Mouse (Mus musculus) mouse trophoblast stem cell (cell line): ENCODE measurements around the gene Kif5c.

Experiments used
- in situ Hi-C, 2 experiments: fragments of 300-500 bp; cut with MseI, MboI; formaldehyde crosslinking; loops; 2 replicates in 1 of 2; 3 replicates in 1 of 2; pipeline ENCODE4 v1.15.1; 2025

Gene Kif5c

DNA sequence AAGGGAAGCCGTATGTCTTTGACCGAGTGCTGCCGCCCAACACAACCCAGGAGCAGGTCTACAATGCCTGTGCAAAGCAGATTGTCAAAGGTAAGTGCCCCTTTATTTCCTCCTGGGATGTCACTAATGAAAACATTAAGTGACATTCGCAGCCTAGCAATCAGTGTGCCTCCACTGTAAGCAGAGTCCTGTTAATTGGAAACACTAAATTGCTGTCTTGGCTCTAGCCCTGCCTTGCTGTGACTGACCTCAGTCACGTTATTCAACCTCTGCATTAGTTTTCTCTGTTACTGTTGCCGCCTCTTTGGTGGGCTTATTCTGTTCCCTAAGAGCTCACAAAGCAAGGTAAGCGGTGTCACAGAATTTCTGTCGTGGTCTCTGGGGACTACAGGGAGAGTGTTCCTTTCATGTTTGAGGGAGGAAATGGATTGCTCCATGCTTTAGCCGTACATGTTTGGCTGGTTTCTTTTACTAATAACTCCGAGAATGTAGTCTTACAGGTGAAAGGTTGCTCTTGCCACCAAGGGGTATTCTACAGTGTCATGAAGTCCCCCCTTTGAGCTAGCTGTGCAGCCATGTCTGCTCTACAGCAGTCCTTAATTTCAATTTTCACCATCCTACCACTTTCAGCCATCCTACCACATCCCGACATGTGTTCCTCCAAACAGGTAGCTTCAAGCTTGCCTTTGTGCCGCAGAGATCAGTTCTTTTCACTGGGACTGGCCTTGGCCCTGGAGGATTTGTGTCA, 52.8 kb downstream of the Kif5c start:
- in situ Hi-C loops, result no loop called here

DNA sequence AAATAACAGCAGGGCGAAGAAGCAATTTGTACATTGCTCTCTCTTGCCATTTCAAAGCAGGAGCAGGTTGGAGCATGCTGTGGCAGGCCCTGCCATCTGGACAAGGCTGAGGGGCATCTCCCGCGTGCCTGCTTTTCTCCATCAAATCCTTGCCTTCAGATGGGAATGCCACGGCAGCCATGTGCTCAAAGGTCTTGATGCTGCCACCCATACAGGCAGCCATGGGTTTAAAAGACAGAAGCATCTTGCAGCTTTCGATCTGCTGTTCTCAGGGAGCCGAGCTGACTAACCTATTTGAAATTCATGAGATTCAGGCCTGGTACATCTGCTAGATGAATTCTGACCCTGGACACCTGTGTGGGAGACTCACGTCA, 53.4 kb downstream of the Kif5c start:
- in situ Hi-C loops, result no loop called here

DNA sequence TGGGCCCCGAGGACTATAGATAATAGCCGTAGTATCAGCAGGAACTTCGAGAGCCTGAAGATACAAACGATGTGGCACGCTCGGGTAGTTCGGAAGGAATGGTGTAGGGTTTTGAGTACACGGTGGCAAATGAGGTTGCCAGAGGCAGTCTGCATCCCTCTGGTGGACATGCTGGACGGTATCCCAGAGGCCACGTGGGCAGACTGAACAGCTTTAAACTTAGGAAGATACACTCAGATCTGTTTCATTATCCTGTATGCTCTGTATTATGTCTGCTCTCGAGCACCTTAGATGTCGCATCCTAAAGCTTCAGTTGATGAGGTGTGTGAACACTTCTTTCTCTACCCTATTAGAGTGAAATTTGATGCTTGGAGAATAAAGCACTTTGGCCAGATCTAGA, 56.9 kb downstream of the Kif5c start:
- in situ Hi-C loops, result no loop called here

- in situ Hi-C loops, result no loop called here
Measured at GRCm38 (mm10) chr2:49678386-49678785, 59.3 kb downstream of the Kif5c start.

- in situ Hi-C loops, result no loop called here
Measured at GRCm38 (mm10) chr2:49679135-49679964, 60.3 kb downstream of the Kif5c start.

DNA sequence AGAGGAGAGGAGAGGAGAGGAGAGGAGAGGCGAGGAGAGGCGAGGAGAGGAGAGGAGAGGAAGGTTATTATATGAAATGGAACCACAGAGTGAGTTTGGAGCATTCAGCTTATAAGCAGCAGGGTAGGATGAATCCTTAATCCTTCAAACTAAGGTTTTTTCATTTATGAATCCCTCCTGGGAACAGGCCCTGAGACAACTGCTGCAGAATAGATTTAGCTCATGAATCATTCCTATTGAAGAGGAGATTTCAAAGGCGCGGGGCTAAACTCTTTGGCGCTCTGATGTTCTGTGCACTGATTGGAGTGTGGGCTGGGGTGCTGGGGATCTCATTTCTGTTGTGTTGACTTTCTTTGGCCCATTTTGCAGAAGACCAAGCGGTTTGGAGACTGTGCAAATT, 63.7 kb downstream of the Kif5c start:
- in situ Hi-C loops, result no loop called here

GRCm38 (mm10) chr2:49684808-49685207, 65.7 kb downstream of the Kif5c start:
- in situ Hi-C loops, result no loop called here

- in situ Hi-C loops, result no loop called here
Measured at GRCm38 (mm10) chr2:49690421-49690826, 71.3 kb downstream of the Kif5c start.

- in situ Hi-C loops, result no loop called here
Measured at GRCm38 (mm10) chr2:49691441-49691840, 72.3 kb downstream of the Kif5c start.

- in situ Hi-C loops, result no loop called here
Measured at GRCm38 (mm10) chr2:49694727-49695126, 75.6 kb downstream of the Kif5c start.

- in situ Hi-C loops, result no loop called here
Measured at GRCm38 (mm10) chr2:49695461-49695860, 76.4 kb downstream of the Kif5c start.

DNA sequence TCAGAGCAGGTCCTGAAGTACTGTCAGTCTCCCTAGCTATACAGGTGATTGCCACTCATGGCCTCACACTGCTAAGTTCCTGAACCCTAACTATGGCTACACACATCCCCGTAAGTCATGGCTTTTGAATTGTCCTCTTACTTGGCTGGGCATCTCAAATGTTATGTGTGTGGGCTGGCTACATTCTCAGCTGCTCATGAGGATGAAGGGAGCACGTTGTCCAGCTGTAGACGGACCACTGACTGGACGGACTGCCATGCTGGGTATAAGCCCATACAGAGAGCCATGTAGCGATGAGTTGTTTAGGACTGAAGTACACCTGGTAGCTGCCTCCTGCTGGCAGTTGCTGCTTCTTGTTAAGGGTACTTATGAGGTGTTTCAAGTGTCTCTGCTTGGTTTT, 79.8 kb downstream of the Kif5c start:
- in situ Hi-C loops, result no loop called here

DNA sequence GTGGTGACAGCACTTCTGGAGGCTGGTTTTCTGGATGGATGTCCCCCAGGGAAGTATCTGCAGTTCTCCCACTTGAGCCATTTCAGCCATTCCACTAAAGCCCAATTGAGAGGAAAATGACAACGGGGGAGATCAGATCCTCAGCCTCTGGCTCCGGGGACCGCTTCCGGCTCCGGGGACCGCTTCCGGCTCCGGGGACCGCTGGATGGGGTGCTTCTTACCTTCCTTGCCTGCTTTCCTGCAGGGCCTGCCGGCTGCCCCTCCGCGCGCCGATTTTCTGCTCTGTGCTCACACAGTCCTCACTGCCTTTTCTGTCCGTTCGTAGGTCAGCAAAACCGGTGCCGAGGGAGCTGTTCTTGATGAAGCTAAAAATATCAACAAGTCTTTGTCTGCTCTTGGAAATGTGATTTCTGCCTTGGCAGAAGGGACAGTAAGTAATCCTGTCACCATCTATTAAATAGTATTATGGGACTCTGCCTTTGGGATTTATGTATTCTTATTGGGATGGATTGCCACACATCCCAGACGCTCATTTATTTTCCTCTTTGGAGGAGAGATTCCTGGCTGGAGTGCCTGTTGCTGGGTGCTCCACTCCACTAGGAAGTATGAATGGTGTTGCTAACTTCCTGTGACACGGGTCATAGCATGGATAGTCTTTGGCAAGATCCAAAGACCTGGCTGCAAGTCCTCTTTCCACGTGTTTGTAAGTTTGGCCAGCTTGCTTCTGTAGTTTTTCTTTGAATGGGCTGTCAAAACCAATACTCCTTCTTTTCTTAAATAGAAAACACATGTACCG, 81.3 kb downstream of the Kif5c start:
- in situ Hi-C loops, result no loop called here

- in situ Hi-C loops, result no loop called here
Measured at GRCm38 (mm10) chr2:49710223-49710622, 91.1 kb downstream of the Kif5c start.

- in situ Hi-C loops, result no loop called here
Measured at GRCm38 (mm10) chr2:49711693-49712092, 92.6 kb downstream of the Kif5c start.

GRCm38 (mm10) chr2:49712336-49712887, 93.3 kb downstream of the Kif5c start:
- in situ Hi-C loops, result no loop called here

DNA sequence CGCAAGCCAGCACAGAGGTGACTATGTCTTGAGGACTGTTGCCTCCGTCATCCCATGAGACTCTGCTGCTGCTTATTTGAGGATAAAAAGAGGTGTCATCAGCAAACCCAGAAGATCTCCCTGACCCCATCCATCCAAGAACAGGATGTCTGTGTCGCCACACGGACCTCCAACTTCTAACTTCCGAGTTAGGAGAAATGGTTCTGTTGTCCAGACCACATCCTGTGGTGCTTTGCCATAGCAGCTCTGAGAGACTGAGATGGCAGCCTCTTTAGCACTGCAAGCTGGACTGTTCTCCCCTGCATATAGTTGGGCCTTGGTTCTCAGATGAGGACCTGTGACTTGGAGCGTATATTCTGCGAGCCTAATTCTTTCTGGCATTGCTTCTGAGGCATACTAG, 97.4 kb downstream of the Kif5c start:
- in situ Hi-C loops, result no loop called here

DNA sequence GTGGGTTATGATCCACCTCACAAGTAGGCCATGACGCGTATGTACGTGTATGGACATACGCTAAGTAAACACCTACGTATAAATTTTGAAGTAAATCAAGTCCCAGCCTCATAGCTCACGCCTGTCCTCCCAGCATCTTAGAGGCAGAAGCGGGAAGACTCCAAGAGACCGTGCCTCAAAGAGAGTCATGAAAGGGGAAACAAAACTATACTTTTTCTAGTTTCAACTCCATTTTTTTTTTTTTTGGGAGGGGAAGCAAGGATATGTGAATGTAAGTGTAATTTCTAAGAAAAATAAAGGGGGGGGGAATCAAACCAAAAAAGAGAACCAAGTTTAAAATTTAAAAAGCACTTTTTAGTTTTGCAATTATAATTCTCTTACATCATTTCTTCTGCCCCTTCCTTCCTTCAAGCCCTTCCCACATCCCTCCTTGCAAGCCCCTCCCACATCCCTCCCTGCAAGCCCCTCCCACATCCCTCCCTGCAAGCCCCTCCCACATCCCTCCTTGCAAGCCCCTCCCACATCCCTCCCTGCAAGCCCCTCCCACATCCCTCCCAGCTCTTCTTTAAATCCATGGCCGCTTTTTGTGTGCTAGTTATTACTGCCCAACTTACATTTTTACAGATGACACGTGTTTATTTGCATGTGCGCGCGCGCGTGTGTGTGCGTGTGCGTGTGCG, 98.5 kb downstream of the Kif5c start:
- in situ Hi-C loops, result no loop called here

DNA sequence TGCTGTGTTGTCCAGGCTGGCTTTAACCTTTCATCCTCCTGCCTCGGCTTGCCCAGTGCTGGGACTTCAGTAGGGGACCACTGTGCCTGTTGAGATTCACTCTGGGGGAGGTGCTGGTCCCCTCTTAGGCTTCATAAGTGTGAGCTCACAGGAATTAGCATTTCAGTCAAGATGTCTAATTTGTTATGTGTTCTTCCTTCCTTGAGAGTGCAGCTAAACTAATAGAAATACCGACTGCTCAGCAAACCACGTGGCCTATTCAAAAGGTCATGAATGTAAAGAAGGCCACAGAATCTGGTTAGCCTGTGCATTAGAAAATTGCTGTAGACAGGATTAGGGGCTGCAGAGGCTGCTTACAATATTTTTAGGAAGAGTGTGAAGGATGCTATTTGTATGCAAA, 99.4 kb downstream of the Kif5c start:
- in situ Hi-C loops, result no loop called here

DNA sequence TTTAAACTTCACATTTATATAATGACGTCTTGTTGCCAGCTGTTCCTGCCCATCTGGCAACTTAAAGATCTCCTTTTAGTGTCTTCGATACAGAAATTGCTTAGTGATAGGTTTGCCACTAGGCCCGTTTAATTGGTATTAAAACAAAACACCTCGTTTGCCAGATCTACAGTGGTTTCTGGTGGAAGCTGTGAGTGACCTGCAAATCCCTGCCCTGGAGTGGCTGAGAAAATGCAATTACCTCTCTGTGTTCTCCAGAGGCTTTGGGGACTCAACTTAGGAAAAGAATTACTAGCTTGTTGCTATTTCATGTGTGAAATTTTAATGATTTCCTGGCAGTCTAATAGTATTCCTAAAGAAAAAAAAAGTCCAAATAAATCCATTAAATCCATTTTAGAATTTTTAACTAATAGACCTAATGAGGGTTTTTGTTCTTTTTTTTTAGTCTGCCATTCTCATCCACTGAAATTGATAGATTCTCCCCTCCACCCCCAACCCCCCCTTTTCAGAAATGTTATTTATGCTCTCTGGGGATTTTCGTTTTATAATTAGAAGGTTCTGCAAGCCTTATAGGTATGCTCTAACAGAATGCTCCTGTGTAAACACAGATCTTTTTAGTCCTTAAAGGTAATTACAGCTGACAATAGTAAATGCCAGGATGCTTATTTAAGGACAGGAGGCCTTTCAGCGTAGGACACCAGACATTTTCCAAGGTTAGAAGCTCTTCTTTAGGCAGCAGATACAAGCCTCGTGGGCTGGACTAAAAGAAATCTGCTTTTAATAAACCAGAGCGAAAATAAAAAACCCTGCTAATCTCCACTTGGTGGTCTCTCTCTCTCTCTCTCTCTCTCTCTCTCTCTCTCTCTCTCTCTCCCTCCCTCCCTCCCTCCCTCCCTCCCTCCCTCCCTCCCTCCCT, 100.1 kb downstream of the Kif5c start:
- in situ Hi-C loops, result no loop called here
